20 mouse cellular contexts compared by ENCODE assay signal in genomic region chr3:149102846-149103245, GRCm38 (mm10).
DNase-seq lines count a peak whose midpoint lies in the region; ATAC-seq and TF ChIP-seq lines count a peak whose summit lies in the region.
"Had no signal": no experiment of that assay in that cellular context is flagged by ENCODE, and none has a peak within 500 bp of the region (broad histone marks: within the 10 kb centered on the region; RNA-seq: fewer than 3 reads in every experiment).

No protein-coding gene starts in this region.

- peaks cover 5% of the 10 kb centered on the region; the same call in 1 of the 2 replicates for H3K27me3 ChIP-seq in heart, embryonic 10.5 days (ENCODE audit: insufficient read depth, poor library complexity, severe bottlenecking)
- no peaks in the 10 kb centered on the region for H3K27me3 ChIP-seq in midbrain, embryonic 14.5 days (ENCODE audit: control insufficient read depth, insufficient read depth, low read length)
- H3K27me3 ChIP-seq in midbrain, embryonic 11.5 days (ENCODE audit: control insufficient read depth, insufficient read depth, low read length): no peaks in the 10 kb centered on the region
- H3K27me3 ChIP-seq in forebrain, embryonic 16.5 days (replicated peaks; ENCODE audit: control insufficient read depth, insufficient read depth, low read length): no peaks in the 10 kb centered on the region
- H3K27me3 ChIP-seq in cerebellum, adult 2 months (ENCODE audit: control insufficient read depth, insufficient read depth, low read length): no peaks in the 10 kb centered on the region; the same call in 1 of the 2 replicates
- H3K27me3 ChIP-seq: limb, embryonic 13.5 days; midbrain, embryonic 15.5 days; Patski had no signal

- no peak overlapping the region for H3K4me2 ChIP-seq in midbrain, embryonic 14.5 days (ENCODE audit: low read length)
- H3K4me2 ChIP-seq in midbrain, embryonic 11.5 days: no peak overlapping the region
- H3K4me2 ChIP-seq in forebrain, embryonic 16.5 days (ENCODE audit: low read length): no peak overlapping the region
- H3K4me2 ChIP-seq: limb, embryonic 13.5 days; midbrain, embryonic 15.5 days had no signal

- no peaks in the 10 kb centered on the region for H3K9me3 ChIP-seq in heart, embryonic 10.5 days
- no peaks in the 10 kb centered on the region for H3K9me3 ChIP-seq in midbrain, embryonic 14.5 days (ENCODE audit: control insufficient read depth, low read length)
- no peaks in the 10 kb centered on the region for H3K9me3 ChIP-seq in midbrain, embryonic 11.5 days (ENCODE audit: control insufficient read depth, low read length)
- no peaks in the 10 kb centered on the region for H3K9me3 ChIP-seq in forebrain, embryonic 16.5 days (ENCODE audit: control insufficient read depth, low read length)
- H3K9me3 ChIP-seq: limb, embryonic 13.5 days; midbrain, embryonic 15.5 days had no signal

- H3K4me1 ChIP-seq in heart, embryonic 10.5 days: peaks cover 13% of the 10 kb centered on the region; the same call in 1 of the 2 replicates
- no peaks in the 10 kb centered on the region for H3K4me1 ChIP-seq in midbrain, embryonic 14.5 days (ENCODE audit: control insufficient read depth, insufficient read depth, low read length)
- H3K4me1 ChIP-seq in midbrain, embryonic 11.5 days (ENCODE audit: control insufficient read depth, insufficient read depth, low read length): no peaks in the 10 kb centered on the region
- H3K4me1 ChIP-seq in forebrain, embryonic 16.5 days (replicated peaks; ENCODE audit: control insufficient read depth, insufficient read depth, low read length): peaks cover 12% of the 10 kb centered on the region; the same call in 1 of the 2 replicates
- no peaks in the 10 kb centered on the region for H3K4me1 ChIP-seq in cerebellum, adult 2 months (ENCODE audit: control insufficient read depth, insufficient read depth, low read length)
- H3K4me1 ChIP-seq: limb, embryonic 13.5 days had no signal

- ATAC-seq in midbrain, embryonic 14.5 days (ENCODE audit: low FRiP score, low TSS enrichment): no peak
- no peak for ATAC-seq in midbrain, embryonic 11.5 days (ENCODE audit: low FRiP score)
- ATAC-seq in forebrain, embryonic 16.5 days: peak; percentile 74
- ATAC-seq: intestine, embryonic 16.5 days; midbrain, embryonic 15.5 days; Patski had no signal

- peak; percentile 25 for DNase-seq in heart, embryonic 10.5 days (ENCODE audit: low spot score)
- no peak for DNase-seq in heart, postnatal 14 days
- peak; percentile 52 for DNase-seq in midbrain, embryonic 14.5 days
- no peak for DNase-seq in midbrain, embryonic 11.5 days (ENCODE audit: low spot score, missing footprints)
- DNase-seq in brain, embryonic 14.5 days (ENCODE audit: low read depth): peak; percentile 91
- no peak for DNase-seq in cerebellum, adult 2 months
- DNase-seq: adrenal gland, adult 8-10 months; cerebellum, adult 11-12 months; cerebellum, postnatal 36 days; gastrocnemius, postnatal 36 days; kidney, postnatal 36 days; thymus, postnatal 14 days had no signal

- no peaks in the 10 kb centered on the region for H3K36me3 ChIP-seq in heart, embryonic 10.5 days
- H3K36me3 ChIP-seq in midbrain, embryonic 14.5 days (ENCODE audit: control insufficient read depth, insufficient read depth, low read length): no peaks in the 10 kb centered on the region
- no peaks in the 10 kb centered on the region for H3K36me3 ChIP-seq in midbrain, embryonic 11.5 days (ENCODE audit: control insufficient read depth, insufficient read depth, low read length)
- H3K36me3 ChIP-seq in forebrain, embryonic 16.5 days (ENCODE audit: control insufficient read depth, insufficient read depth): no peaks in the 10 kb centered on the region
- H3K36me3 ChIP-seq: limb, embryonic 13.5 days; midbrain, embryonic 15.5 days had no signal

- 80% methylated on average over 8 of the region's 8 CpGs for WGBS in heart, embryonic 10.5 days
- WGBS in midbrain, embryonic 14.5 days: 63% methylated on average over 8 of the region's 8 CpGs
- 84% methylated on average over 8 of the region's 8 CpGs for WGBS in midbrain, embryonic 11.5 days
- WGBS in forebrain, embryonic 16.5 days: 13% methylated on average over 8 of the region's 8 CpGs
- 33% methylated on average over 8 of the region's 8 CpGs for WGBS in cerebellum, adult 2 months

- H3K9ac ChIP-seq in midbrain, embryonic 14.5 days (replicated peaks; ENCODE audit: low read length): no peak overlapping the region
- no peak overlapping the region for H3K9ac ChIP-seq in midbrain, embryonic 11.5 days (ENCODE audit: low read length)
- no peak overlapping the region for H3K9ac ChIP-seq in forebrain, embryonic 16.5 days (replicated peaks; ENCODE audit: low read depth, low read length)
- H3K9ac ChIP-seq: limb, embryonic 13.5 days; liver, embryonic 14.5 days; midbrain, embryonic 15.5 days had no signal

- intact Hi-C loops in heart, postnatal 14 days (cut with DNase I): no loop called here

- TF ChIP-seq POLR2A in brain, embryonic 14.5 days (IDR thresholded peaks at IDR 0.05; ENCODE audit: borderline replicate concordance, extremely low read depth, insufficient read depth, insufficient read length, poor library complexity, severe bottlenecking): no peak
- no peak for TF ChIP-seq POLR2A in cerebellum, adult 2 months (IDR thresholded peaks at IDR 0.05; ENCODE audit: borderline replicate concordance, insufficient read depth, low read length)

- no peak overlapping the region for H3K27ac ChIP-seq in heart, embryonic 10.5 days
- H3K27ac ChIP-seq in midbrain, embryonic 14.5 days (replicated peaks; ENCODE audit: low read depth, low read length): no peak overlapping the region
- no peak overlapping the region for H3K27ac ChIP-seq in midbrain, embryonic 11.5 days (ENCODE audit: low read depth, low read length)
- no peak overlapping the region for H3K27ac ChIP-seq in forebrain, embryonic 16.5 days (ENCODE audit: low read length)
- H3K27ac ChIP-seq in cerebellum, adult 2 months (ENCODE audit: insufficient read depth, low read length): no peak overlapping the region
- H3K27ac ChIP-seq: limb, embryonic 13.5 days; liver, embryonic 14.5 days; midbrain, embryonic 15.5 days; stomach, postnatal 0 days had no signal

- no peak for TF ChIP-seq CTCF in brain, embryonic 14.5 days (IDR thresholded peaks at IDR 0.05; ENCODE audit: borderline replicate concordance, extremely low read depth, insufficient read depth, insufficient read length)
- TF ChIP-seq CTCF in cerebellum, adult 2 months (IDR thresholded peaks at IDR 0.05; ENCODE audit: borderline replicate concordance, insufficient read depth, low read depth, low read length): no peak

- H3K4me3 ChIP-seq in heart, embryonic 10.5 days: no peak overlapping the region
- H3K4me3 ChIP-seq in midbrain, embryonic 14.5 days (replicated peaks; ENCODE audit: low read depth, low read length): no peak overlapping the region
- no peak overlapping the region for H3K4me3 ChIP-seq in midbrain, embryonic 11.5 days (ENCODE audit: low read depth, low read length)
- H3K4me3 ChIP-seq in forebrain, embryonic 16.5 days (replicated peaks; ENCODE audit: low read length): no peak overlapping the region
- no peak overlapping the region for H3K4me3 ChIP-seq in cerebellum, adult 2 months (replicated peaks; ENCODE audit: insufficient read depth, low read depth, low read length)
- H3K4me3 ChIP-seq: erythroblast, embryonic 14.5 days; limb, embryonic 13.5 days; midbrain, embryonic 15.5 days had no signal

Comparison
In these comparisons a context has a peak if more than half of its experiments do, and no peak if none do; other contexts are left out.
1. DNase-seq: peak in heart, embryonic 10.5 days (single experiment), midbrain, embryonic 14.5 days (single experiment) and brain, embryonic 14.5 days (single experiment); none in heart, postnatal 14 days (0 of 2), midbrain, embryonic 11.5 days (single experiment) and cerebellum, adult 2 months (0 of 2).